Mouse (Mus musculus) layer of hippocampus, postnatal 25 days (tissue): ENCODE data around the gene Iqsec1. TPM values are rescaled to one million over a fixed set of nuclear protein-coding genes. Genes with fewer than 3 reads are reported as not detected.
A peak's percentile ranks its signal among the peaks of the same experiment; 100 is the strongest.

Experiments
- DNase-seq, 2 experiments: peaks; one replicate each; pipeline ENCODE4 v3.0.0; 2022; ENCODE audit warnings: mixed read lengths in 2 of 2, low spot score in 1 of 2; ENCODE audit errors: extremely low spot score in 1 of 2
- total RNA-seq, 2 experiments: library from RNA; stranded (reverse); gene quantifications; 2 replicates each; pipeline ENCODE4 v1.2.3; 2021

Gene Iqsec1
- total RNA-seq, 2 experiments from 2014 or later, result 245 to 258 TPM

DNA sequence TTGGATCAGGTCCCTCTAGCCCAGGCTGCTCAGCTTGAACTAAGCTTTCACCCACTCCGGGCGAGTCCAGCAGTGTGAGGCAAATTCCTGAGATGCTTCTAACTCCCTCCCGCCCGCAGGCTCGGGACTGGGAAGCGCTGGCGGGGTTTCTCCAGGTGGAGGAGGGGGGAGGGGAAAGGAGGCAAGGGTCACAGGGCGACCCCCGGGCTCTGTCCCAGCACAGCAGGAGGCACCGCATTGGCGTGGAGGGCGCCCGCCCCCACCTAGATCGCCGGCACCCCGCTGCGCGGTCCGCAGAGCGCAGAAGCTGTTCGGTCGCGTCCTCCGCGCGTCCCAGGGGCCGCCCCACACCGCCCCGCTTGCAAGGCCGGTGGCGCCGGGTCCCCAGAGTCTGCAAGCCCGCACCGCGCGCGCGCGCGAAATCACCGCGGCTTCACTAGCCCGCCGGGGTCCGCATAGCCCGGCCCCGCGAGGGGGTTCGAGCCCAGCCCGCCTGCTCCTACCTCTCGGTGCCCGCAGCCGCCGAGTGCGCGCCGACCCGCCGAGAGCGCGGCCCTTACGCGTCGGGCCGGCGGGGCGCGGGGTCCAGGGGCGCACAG, 252.3 kb downstream of the Iqsec1 start:
- DNase-seq, result no peak

DNA sequence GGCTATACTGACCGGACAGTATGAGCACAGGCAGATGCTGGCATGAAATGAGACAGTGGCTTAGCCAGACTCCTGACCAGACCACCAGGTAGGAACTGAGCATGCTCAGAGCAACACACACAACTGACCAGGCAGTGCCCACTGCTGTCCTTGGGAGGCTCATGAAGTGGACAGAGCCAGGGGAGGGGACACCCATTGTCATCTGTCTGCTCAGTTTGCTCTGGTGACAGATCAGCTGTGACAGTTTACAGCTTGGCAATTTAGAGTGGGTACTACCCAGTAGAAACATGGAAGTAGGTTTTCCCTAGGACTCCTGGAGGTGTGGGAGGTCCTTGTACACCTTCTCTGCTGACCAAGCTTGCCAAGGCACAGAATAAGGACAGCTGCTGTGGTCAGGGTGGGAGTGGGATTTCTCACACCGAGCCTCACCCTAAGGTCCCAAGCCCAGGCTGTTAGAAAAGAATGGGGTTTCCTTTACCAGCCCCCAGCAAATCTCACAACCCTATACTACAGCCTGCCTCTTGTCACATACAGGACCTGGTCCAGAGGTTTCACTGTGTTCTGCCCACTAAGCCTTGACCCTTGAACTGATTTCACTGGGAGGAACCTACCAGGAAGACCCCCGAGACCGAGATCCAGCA, 253.0 kb downstream of the Iqsec1 start:
- no peak for DNase-seq

DNA sequence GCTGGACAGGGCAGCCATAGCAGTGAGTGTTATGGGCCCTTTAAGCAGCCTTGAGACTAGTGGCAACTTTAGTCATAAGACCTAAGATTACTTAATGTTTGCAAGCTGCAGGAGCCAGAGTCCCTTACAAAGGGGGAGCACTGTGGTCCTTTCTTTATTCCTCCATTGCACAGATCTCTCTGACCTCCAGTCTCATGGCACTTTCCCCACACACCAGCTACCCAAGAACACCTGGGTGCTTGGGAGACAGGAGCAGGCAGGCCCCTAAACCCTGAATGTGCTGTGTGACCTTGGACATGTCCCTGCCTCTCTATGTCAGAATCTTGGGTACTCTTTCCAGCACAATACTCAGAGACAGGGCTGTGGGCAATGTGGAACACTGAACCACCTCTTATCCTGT, 253.7 kb downstream of the Iqsec1 start:
- DNase-seq, result no peak

DNA sequence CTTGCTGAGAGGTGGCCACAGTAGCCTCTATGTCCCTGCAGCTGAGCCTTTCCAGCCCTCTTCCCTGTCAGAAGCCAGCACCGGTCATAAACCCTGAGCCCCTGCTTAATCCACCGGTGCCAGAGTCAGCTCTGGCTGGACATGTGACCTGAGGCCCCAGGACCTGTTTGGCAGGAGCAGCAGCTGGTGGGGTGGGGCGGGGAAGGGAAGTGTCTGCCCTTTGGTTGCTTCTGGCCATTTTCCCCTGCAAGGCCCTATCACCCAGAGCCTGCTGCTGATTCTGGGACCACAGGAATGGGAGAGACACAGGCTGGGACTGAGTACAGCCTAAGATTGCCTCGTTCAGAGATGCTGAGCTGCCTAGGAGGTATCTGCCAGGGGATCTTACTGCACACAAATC, 257.2 kb downstream of the Iqsec1 start:
- no peak for DNase-seq

DNA sequence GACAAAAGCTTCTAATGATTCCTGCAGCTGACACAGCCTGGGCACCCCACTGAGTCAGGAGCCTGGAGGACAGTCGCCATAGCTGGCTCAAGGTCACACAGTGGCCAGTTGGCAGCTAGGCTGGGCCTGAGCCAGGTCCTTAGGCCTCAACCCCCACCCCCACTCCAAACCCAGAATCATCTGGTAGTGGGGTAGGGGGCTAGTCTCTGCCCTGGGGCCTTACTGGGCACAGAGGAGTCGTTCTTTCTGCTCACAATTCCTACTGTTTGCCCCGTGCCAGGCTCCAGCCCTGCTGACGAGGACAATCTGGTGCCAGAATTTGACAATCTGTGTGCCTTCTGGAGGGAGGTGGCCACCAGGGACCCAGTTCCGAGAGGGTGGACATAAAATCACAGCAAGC, 258.7 kb downstream of the Iqsec1 start:
- DNase-seq, result no peak

DNA sequence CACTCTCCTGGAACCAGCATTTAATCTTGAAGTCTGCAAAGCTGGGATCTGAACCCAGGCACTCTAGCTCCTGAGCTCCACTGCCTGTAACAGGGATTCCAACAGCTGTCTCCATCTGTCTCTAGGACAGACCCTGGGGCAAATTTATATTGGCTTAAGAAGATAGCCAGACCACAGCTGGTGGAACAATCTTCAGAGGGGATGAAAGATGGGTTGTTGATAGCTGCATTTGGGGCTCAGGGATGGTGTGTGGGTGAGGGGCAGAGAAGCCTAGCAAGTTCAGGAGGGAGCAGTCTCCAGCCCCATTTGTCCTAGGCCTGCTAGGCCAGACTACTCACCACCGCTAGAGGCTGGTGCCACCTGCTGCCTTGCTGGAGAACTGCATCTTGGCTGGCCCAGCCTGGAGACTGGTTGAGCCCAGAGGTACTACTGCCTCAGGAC, 260.0 kb downstream of the Iqsec1 start:
- DNase-seq, result peak; percentile 74 to 92

DNA sequence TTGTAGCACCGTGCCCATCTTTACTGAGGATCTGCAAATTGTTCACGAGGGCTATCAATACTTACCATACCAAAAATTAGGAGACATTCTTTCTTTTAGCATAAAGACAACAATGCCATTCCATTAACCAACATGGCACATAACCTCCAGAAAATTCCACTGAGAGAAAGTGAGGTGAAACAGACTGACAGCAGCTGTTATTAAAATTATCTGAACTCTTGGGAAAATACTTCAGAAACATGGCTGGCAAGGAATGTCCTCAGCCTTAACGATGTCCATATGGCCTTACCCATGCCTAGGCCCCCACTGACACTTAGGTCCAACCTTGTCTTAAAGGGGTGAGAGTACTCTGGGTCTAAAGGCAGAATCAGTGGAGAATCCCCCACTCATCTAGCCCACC, 260.7 kb downstream of the Iqsec1 start:
- DNase-seq, result no peak

DNA sequence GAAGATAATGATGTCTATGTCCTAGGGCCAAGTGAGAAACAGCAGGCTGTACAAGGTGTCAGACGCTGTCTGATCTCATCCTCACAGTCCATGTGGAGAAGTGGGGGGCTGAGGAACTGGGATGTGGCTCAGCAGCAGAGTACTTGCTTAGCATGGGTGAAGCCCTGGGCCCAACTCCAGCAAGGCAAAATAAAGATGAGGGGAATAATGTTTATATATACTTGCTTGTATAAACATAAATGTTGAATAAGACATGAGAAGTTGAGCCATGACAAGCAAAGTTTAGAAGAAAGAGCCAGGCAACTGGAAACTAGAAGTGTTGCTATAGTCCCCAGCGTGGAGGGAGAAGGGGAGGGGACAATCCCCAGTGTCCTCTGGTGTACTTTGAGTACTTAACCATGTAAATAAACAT, 261.8 kb downstream of the Iqsec1 start:
- DNase-seq, result no peak

DNA sequence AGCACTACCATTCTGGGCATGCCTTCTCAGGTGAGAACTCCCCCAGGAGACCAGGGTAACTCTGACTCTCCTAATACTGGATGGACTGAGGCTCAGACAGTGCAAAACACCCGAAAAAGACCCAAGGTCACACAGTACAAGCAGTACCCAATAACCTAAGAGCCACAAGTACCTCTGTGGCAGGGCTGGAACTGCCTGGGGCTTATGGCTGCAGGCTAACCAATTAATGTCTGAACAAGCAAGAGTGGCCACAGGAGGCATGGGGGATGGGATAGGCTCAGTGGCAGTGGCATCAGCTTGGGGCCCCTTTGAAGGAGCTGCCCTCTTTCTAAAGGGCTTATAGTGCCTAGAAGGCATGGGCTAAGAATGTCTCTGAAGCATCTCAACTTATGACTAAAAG, 263.0 kb downstream of the Iqsec1 start:
- DNase-seq, result no peak

DNA sequence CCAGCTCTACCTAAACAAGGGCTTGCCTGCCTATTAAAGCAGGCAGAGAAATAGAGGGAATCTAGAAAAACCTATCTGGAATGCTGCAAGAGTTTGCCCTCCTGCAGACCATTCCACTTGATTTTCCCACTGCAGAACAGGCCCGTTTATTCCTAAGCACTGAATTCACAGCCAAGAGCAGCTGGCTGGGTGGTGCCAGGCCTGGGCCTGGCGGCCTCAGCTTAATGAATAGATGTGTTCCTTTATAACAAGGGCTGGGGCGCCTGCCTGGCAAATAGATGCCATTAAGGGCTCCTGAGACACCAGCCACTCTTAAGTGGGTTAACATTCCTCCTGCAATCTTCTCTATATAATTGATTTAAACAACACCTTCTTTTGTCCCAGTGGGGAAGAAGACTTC, 265.5 kb downstream of the Iqsec1 start:
- no peak for DNase-seq

DNA sequence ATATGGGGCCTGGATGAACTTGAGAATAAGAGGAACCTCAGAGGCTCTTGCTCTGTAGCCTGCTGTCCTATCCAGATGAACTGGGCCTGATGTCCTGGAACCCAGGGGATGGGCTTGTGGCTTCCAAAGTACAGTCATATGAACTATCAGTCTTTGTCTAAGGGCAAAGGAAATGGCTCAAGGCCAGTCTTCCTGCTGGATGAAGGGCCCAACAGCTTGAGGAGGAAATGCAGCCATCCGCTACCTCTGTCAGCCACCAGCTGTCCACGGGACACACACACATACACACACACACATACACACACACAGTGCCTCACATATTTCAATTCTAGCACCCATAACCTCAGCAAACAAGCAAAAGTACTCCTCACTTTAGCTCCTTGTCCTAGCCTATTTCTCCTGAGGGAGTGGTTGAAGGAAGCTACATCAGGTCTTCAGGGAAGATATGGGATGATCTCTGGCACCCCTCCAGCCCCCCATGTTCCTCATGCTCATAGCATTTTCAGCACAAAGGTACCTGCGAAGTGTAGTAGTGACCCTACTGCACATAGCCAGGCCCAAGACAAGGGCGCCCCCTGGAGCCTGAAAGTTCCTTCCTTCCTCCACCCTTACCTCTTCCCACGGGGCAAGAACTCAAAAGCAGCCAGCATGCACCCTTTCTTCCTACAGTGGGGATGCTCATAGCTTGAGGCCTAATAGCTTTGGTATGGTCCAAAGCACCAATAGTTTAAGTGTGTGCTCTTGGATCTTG, 267.3 kb downstream of the Iqsec1 start:
- DNase-seq, result peak in 1 of 2 experiments; percentile 59

DNA sequence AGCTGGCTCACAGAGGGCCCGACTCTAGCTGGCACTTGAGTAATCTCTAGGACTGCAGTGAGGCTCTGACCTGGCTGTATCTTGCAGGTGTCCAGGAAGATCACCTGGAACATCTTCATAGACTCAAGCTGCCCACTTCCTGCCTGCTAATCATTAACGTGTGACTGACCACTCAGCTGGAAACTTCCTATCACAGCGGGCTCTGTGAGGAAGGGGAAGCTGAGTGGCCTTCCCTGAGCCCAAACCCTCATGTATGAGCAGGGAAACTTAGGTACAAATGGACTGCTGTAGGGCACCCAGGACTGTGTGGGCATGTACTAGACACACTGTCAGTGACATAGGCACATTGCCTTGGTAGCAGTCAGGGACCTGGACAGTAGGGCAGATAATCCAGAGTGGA, 268.3 kb downstream of the Iqsec1 start:
- DNase-seq, result no peak

DNA sequence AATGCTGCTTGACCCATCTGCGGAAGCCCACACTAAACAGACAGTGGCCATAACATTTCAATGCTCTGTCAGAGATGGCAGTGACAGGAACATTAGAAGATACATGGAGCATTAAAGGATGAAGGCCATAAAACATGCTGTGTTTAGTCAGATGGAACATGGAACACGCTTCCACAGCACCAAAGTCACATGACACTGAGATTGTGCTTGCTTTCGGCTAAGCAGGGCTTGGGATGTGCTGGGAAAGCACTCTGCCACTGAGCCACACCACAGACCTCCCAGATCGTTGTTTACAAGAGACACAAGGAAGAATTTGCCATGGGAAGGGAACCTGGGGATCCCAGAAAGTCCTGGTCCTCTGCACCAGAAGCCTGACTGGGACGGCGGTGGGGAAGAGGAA, 269.1 kb downstream of the Iqsec1 start:
- DNase-seq, result no peak

DNA sequence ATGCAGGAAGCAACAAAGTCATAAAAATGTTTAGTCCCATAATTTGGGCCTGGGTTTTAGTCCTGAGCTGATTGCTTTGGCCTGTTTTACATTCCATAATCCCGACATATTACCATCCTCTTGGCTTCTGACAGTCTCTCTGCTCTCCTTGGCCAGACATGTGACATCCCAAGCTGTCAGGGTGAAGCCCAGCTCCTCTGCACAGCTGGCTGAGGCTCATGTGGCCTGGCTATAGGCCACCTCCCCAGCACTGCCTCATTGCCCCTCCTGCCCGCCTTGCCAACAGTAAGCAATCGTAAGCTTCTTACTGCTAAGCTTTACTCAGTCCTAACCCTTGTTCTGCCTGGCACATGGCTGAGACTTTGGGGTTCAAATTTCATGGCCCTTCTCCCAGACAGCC, 270.0 kb downstream of the Iqsec1 start:
- no peak for DNase-seq

DNA sequence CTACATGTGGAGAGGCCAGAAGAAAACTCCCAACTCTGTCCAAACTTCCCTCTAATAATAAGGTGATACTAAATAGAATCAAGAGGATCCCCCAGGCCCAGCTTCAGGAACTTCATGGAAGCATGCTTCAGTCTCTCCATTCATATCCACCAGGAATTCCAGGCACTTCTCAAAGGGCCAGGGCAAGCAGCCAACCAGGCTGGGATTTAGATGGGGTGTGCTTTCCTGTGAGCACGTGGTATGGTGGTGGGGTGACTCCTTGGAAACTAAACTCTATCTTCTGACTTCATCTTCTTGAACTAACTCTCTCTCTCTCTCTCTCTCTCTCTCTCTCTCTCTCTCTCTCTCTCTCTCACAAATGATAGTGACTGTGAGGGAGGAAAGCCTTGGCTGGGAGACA, 270.8 kb downstream of the Iqsec1 start:
- DNase-seq, result no peak

DNA sequence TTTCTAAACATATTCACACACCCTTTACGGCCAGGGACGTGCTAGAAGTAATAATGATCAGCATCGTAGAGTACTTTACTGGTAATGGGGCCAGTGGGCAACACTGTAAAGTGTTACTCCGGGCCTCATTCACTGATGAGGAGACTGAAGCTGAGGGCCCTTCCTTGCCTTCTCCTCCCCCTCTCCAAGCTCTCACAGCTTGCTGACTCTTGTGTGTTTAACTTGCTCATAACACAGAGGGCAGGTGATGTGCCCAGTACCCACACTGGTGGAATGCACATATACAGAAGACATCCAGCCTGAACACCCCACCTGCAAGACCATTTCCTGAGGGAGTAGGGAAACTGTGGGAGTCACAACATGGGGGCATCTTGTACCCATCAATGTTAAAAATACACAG, 271.6 kb downstream of the Iqsec1 start:
- DNase-seq, result no peak

DNA sequence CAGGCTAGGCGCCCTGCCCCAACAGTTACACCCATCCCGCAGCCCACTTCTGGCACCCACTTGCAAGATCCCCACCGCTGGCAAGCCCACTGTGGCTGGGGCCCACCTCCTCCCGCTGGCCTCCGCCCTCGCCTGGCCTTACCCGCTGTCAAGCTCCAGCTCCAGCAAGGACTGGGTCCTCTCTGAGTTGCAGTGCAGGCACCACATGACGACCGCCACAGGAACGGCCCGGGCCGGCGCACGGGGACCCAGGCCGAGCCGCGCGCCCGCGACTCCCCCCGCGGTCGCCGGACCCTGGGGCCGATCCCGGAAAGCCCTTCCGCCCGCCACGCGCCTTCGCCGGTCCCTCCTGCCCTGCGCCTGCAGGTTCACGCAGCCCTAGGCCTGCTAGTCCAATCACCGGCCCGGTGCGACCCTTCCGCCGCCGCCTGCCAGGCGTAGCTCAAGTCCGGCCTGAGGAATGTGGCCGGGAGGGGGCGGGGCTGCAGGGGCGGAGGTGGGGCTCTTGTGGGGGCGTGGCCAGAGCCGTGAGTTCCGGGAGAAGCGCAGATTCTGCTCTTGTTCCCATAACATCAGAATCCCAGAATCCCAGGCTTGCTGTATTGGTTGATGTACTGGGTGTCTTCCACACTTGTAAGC, 272.3 kb downstream of the Iqsec1 start:
- DNase-seq, result peak in 1 of 2 experiments; percentile 41

DNA sequence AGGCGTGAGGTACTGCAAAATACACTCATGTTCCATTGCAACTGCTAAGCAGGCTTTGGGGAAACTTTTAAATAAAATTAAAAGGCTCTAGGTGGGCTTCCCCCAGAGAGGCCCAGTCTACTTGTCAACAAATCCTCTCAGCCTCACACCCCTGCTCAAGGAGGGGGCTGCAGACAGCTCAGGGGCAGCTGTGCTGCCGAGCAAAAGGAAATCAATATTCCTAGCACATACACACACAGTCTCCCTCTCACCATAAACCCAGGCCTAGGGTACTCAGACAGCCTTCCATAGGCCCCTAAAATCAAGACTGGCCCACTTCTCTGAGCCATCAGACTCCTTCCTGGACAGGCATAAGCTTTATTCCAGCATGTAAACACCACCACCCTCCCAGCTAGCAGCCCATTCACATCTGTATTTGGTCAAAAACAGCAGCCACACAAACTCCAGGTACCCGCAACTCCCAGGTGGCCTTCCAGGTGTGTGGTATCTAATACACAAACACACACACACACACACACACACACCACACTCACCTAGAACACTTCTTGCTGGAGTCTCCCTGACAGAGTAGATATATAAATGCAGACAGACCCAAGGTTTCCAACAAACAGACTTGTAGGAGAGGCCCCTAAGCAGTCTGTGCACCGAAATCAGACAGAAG, 273.1 kb downstream of the Iqsec1 start:
- DNase-seq, result no peak

DNA sequence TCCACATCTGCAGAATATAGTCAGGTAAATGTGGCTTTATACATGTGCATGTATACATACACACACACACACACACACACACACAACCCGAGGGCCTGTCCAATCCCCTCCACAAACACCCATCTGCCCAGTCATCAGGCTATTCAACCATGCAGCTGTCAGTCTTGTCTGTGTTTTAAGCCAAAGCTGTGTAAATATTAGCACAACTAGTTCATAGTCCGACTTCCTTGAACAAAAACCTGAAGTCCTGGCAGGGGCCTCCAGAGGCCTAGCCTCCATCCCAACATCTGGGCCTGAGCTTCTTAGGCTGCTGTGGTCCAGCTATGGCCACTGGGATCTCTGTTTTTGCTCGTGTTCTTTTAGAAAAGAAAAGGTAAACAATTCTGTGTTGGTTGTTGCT, 274.8 kb downstream of the Iqsec1 start:
- no peak for DNase-seq

DNA sequence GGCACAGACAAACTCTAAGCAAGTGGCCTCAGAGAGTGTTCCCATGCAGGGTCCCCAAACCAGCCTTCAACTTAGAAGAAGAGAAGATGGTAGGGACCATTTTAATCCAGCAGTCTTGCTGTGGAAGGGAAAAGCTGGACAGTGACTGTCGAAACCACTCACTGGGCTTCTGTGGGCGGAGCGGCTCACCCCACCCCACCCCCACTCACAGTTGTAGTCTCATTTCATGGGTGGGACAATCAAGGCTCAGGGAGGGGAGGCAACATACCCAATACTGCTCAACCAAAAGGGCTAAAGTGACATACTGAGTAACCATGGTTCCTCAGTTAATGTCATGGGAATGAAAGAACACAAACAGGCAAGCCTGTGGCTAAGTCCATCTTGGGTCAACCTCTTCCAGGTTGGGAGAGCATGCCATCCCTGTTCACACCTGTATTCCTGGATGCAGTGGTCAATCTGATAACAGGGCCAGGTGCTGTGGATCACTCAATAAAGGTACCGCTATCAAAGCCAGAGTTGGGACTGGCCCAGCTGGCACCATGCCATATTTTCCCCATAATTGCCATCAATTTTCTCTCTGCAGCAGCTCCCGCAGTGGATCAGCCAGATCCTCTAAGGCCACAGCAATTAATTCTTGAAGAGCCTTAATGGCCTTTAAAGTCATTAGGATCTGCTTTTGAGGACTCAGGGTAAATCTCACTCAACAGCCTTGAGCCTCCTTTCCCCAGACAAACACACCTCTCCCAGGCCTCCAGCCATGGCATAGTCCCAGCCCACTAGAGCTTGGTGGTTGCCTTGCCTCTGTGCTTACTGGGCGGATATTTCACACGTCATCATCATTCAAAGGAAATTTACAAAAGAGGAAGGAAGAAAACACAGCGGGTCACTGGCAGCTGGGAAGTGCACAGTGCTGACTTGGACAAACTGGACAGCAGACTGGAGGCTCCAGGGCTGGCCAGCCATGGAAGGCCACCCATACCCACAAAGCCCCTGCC, 275.7 kb downstream of the Iqsec1 start:
- DNase-seq, result no peak
